Mouse (Mus musculus): Measurements from ENCODE around the gene Acyp2. TPM values are rescaled to one million over a fixed set of nuclear protein-coding genes. Genes with fewer than 3 reads are reported as not detected.

The Acyp2 gene
- total and polyA plus RNA-seq, 3 experiments = 7.9 to 29.0 TPM; not detected in 1

DNA sequence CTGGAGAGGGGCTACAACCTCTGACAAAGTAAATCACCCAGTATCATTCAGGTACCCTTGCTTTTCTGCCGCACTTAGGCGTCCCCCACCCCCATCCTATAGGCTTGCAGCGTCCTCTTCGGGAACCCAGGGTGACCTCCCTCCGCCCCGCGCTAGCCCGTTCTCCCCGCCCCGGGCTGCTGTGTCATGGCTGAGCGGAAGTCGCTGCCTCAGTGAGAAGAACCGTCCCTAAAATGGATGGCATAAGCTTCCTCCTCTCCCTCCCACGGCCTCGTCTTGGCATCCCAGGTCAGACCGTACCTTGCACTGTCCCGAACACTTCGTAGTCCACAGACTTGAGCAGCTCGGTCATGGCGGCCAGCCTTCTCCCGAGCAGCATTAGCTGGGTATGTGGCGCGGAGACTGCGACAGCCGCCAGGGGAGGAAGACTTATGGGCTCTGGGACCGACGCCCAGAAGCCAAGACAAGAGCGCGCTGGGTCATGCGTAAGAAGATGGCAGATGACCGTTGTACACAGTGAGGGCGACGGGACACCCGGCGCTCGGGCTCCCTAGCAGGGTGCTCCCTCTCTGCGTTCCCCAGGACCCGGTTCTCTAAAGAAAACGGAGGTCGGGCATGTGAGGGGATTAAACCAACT lies at the start of gene Acyp2 (continued):
- peak; percentile 48 for TF ChIP-seq MAX (IDR thresholded peaks at IDR 0.05; ENCODE audit: low read length)
- TF ChIP-seq TCF12 (IDR thresholded peaks at IDR 0.05; ENCODE audit: low read depth, low read length) = peak; percentile 78
- TF ChIP-seq KAT2A (conservative IDR thresholded peaks at IDR 0.05; ENCODE audit: low read depth, low read length) = no peak; the same call in 1 of the 2 replicates
- peak; percentile 80 for TF ChIP-seq POLR2AphosphoS5 (IDR thresholded peaks at IDR 0.05; ENCODE audit: borderline replicate concordance, low read depth, low read length)

DNA sequence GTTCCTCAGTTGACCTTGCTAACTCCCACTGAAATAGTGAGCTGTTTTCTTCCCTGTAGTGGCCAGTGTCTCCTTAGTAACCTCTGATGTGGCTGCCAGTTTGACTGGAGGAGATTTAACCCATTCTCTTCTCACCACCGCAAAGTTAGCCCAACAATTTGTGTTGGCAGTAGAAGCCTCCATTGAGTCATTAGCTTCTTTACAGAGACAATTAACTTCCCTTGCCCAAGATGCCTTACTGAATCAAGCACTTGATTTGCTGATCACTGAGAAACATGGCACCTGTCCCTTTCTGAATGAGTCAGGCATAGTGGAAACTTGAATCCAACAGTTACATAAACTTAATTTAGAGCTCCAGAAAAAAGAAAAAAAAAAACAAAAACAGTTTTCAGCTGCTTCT lies 40.0 kb upstream of the Acyp2 start:
- Histone ChIP-seq H3K4me3 (ENCODE audit: control insufficient read depth in 1 of 2, insufficient read depth in 1 of 2, low read depth in 2 of 2, low read length in 2 of 2) (no peak overlapping the region), H3K9me3 (replicated peaks; ENCODE audit: insufficient read depth, low read length) (no peaks in the 10 kb centered on the region), H3K4me1 (ENCODE audit: control insufficient read depth in 1 of 2, insufficient read depth in 2 of 2, low read length in 2 of 2) (no peaks in the 10 kb centered on the region), H3K9ac (ENCODE audit: control insufficient read depth, low read depth, low read length, poor library complexity, severe bottlenecking) (no peak overlapping the region), H3K79me2 (ENCODE audit: control insufficient read depth, insufficient read depth, low read length, poor library complexity) (no peaks in the 10 kb centered on the region), H3K27ac (ENCODE audit: control insufficient read depth, low read depth, low read length) (no peak overlapping the region), H3K27me3 (ENCODE audit: control insufficient read depth in 1 of 2, insufficient read depth in 2 of 2, low read length in 2 of 2) (no peaks in the 10 kb centered on the region), H3K36me3 (ENCODE audit: control insufficient read depth in 1 of 2, insufficient read depth in 2 of 2, low read length in 2 of 2) (no peaks in the 10 kb centered on the region)
- TF ChIP-seq USF2 (IDR thresholded peaks at IDR 0.05; ENCODE audit: borderline replicate concordance in 1 of 2, insufficient read depth in 1 of 2, low read depth in 1 of 2, low read length in 2 of 2) = no peak
- TF ChIP-seq POLR2AphosphoS5 (IDR thresholded peaks at IDR 0.05; ENCODE audit: borderline replicate concordance, low read depth, low read length) = no peak
- no peak for TF ChIP-seq TCF12 (IDR thresholded peaks at IDR 0.05; ENCODE audit: low read depth, low read length)
- TF ChIP-seq GABPA (IDR thresholded peaks at IDR 0.05; ENCODE audit: low read depth, low read length) = no peak
- TF ChIP-seq ZNF384 (IDR thresholded peaks at IDR 0.05; ENCODE audit: low read depth, low read length) = no peak
- TF ChIP-seq MAX (IDR thresholded peaks at IDR 0.05; ENCODE audit: low read length) = no peak
- no peak for TF ChIP-seq RAD21 (IDR thresholded peaks at IDR 0.05; ENCODE audit: low read depth, low read length)
- TF ChIP-seq NRF1 (IDR thresholded peaks at IDR 0.05; ENCODE audit: insufficient read depth, low read depth, low read length, poor library complexity, severe bottlenecking) = no peak
- TF ChIP-seq ZC3H11A (IDR thresholded peaks at IDR 0.05; ENCODE audit: low read depth, low read length) = no peak
- no peak for TF ChIP-seq CHD1 (IDR thresholded peaks at IDR 0.05; ENCODE audit: low read depth, low read length)
- no peak for TF ChIP-seq ELF1 (IDR thresholded peaks at IDR 0.05; ENCODE audit: low read depth, low read length)
- TF ChIP-seq BHLHE40 (IDR thresholded peaks at IDR 0.05; ENCODE audit: borderline replicate concordance, low read depth, low read length) = no peak
- no peak for TF ChIP-seq UBTF (IDR thresholded peaks at IDR 0.05; ENCODE audit: borderline replicate concordance, insufficient read depth, low read depth, low read length)
- no peak for TF ChIP-seq TAL1 (IDR thresholded peaks at IDR 0.05; ENCODE audit: low read length)
- TF ChIP-seq GATA1 (IDR thresholded peaks at IDR 0.05; ENCODE audit: low read depth, low read length) = no peak
- DNase-seq (ENCODE audit: low read depth, low spot score) = no peak

DNA sequence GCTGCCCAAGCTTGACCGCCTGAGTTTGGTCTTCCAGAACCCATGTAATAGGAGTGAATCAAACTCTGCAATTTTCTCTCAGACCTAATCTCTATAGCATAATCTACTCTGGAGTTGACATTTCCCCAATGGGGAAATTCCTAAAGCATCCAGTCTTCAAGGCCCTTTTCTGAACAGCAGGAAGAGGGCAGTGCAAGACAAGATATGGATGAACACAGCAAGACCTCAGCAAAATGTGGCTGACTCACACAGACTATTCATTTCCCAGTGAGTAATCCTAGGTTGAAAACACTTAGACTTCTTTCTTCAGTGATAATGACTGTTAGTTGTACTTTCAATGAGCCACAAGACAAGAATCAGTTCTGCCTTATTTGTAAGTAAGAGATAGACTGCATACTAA lies 26.7 kb upstream of the Acyp2 start:
- Histone ChIP-seq H3K9me3 (replicated peaks; ENCODE audit: insufficient read depth, low read length) (no peaks in the 10 kb centered on the region), H3K4me1 (ENCODE audit: control insufficient read depth in 1 of 2, insufficient read depth in 2 of 2, low read length in 2 of 2) (no peaks in the 10 kb centered on the region), H3K36me3 (ENCODE audit: control insufficient read depth in 1 of 2, insufficient read depth in 2 of 2, low read length in 2 of 2) (no peaks in the 10 kb centered on the region), H3K79me2 (ENCODE audit: control insufficient read depth, insufficient read depth, low read length, poor library complexity) (no peaks in the 10 kb centered on the region), H3K9ac (ENCODE audit: control insufficient read depth, low read depth, low read length, poor library complexity, severe bottlenecking) (no peak overlapping the region), H3K27me3 (ENCODE audit: control insufficient read depth in 1 of 2, insufficient read depth in 2 of 2, low read length in 2 of 2) (no peaks in the 10 kb centered on the region; a peak in 1 of 4 replicates), H3K4me3 (ENCODE audit: control insufficient read depth in 1 of 2, insufficient read depth in 1 of 2, low read depth in 2 of 2, low read length in 2 of 2) (no peak overlapping the region), H3K27ac (ENCODE audit: control insufficient read depth, low read depth, low read length) (no peak overlapping the region)
- peak; percentile 39 for DNase-seq (ENCODE audit: low read depth, low spot score)
- TF ChIP-seq ZC3H11A (IDR thresholded peaks at IDR 0.05; ENCODE audit: low read depth, low read length) (peak; percentile 42; the same call in 1 of the 2 replicates), RAD21 (IDR thresholded peaks at IDR 0.05; ENCODE audit: low read depth, low read length) (peak; percentile 66), GATA1 (IDR thresholded peaks at IDR 0.05; ENCODE audit: low read depth, low read length) (no peak), SMC3 (IDR thresholded peaks at IDR 0.05; ENCODE audit: low read depth, low read length) (peak; percentile 56), MAZ (IDR thresholded peaks at IDR 0.05; ENCODE audit: low read depth, low read length) (no peak), CTCF (IDR thresholded peaks at IDR 0.05 in 2 of 3, conservative IDR thresholded peaks at IDR 0.05 in 1 of 3; ENCODE audit: control insufficient read depth in 1 of 3, insufficient read depth in 1 of 3, low read depth in 2 of 3, low read length in 3 of 3, poor library complexity in 1 of 3, severe bottlenecking in 1 of 3) (peak in 2 of 3 experiments; percentile 16 to 48; a peak in 3 of 6 replicates)

Data from MEL (cell line).